Mouse (Mus musculus): ENCODE results near the gene Tex30. TPM values are rescaled to one million over a fixed set of nuclear protein-coding genes. Genes with fewer than 3 reads are reported as not detected.
A peak's percentile ranks its signal among the peaks of the same experiment; 100 is the strongest.

The Tex30 gene
- polyA plus RNA-seq, 1 experiment: 11.3 TPM

DNA sequence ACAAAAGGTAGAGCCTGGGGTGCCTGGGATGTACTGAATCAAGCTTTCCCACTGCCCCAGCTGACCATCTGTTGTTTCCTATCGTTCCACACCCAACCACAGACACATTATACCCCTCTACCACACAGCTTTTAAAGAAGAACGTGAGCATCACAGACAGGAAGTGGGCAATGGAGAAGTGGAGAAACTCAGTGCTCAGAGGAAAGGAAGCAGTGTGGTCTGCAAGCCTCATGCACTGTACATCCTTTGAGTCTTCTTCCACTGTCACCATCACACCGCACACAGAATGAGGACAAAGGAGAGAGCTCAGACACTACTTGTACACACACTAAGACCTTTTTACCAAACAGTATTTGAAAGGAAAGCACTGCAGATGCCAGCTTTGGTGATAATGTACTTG is 20.0 kb upstream of the Tex30 start:
- 53% methylated on average over 3 of the region's 3 CpGs for WGBS

DNA sequence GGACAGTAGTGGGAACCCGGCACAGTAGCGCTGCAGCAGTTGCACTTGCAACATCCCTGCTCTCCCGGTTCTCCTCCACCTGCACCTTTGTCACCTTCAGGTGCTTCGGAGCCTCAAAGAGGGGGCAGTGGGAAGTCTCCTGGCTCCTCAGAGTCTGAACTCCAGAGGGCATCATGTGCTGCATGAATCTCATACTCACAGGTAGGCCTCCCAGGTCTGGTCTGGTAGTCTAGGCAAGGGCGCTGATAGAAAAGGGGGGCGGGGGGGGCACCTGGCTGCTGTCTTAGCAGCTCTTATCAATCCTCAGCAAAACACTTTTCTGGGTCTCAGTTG is 17.8 kb upstream of the Tex30 start:
- Histone ChIP-seq H3K27me3 (ENCODE audit: control insufficient read depth, insufficient read depth, low read length) (no peaks in the 10 kb centered on the region), H3K4me3 (replicated peaks; ENCODE audit: insufficient read depth, low read depth, low read length) (peak overlapping the region; percentile 88)

More for the DNA sequence above, 20.0 kb upstream of the Tex30 start:
- no peak for DNase-seq
- H3K27me3 ChIP-seq (ENCODE audit: control insufficient read depth, insufficient read depth, low read length): no peaks in the 10 kb centered on the region
- no peak for TF ChIP-seq POLR2A (IDR thresholded peaks at IDR 0.05; ENCODE audit: borderline replicate concordance, insufficient read depth, low read length)
- no peak for TF ChIP-seq CTCF (IDR thresholded peaks at IDR 0.05; ENCODE audit: borderline replicate concordance, insufficient read depth, low read depth, low read length)
- H3K27ac ChIP-seq (ENCODE audit: insufficient read depth, low read length): no peak overlapping the region
- H3K4me3 ChIP-seq (replicated peaks; ENCODE audit: insufficient read depth, low read depth, low read length): no peak overlapping the region
- no peaks in the 10 kb centered on the region; the same call in 1 of the 2 replicates for H3K4me1 ChIP-seq (ENCODE audit: control insufficient read depth, insufficient read depth, low read length)

DNA sequence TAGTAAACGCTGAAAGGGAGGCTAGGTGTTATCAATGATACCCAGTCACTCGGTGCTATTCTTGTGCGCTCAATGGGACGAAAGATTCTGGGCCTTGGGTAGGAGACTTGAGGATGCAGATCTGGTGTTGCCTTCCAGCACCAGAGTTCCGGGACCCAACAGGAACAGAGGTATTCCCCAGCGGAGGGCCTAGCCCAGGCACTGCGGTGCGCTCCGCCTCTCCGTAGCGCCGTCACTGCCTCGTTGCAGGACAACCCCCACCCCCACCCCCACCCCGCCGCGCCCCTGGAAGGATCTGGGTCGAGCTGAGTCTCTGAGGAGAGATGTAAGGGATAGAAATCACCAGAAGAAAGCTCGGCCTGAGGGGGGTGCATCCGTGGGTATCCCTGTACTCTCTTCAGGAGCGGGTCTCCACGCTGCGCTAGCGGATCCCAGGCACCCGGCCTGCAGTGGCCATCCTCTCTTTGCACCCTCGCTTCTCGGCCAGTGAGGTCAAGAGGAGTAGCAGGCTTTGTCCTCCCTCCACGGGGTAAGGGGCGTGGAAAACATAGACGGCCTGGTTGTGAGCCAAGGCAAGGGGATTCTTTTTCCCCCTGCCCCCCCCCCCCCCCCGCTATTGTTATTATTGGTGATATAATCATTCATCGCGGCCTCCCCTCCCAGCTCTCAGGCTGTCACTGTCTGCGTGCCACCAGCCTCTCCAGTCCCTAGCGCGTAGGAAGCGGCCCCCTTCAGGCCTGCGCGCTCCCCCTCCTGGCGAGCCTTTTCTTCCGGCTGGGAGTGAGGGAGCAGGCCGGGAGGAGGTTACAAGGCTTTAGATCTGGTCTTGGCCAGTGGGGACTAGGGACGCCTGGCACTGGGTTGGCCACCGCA is 17.2 kb upstream of the Tex30 start:
- Histone ChIP-seq H3K4me1 (ENCODE audit: control insufficient read depth, insufficient read depth, low read length) (no peaks in the 10 kb centered on the region; the same call in 1 of the 2 replicates), H3K27ac (ENCODE audit: insufficient read depth, low read length) (peak overlapping the region; percentile 91), H3K4me3 (replicated peaks; ENCODE audit: insufficient read depth, low read depth, low read length) (peak overlapping the region; percentile 88), H3K27me3 (ENCODE audit: control insufficient read depth, insufficient read depth, low read length) (no peaks in the 10 kb centered on the region)
- DNase-seq: peak; percentile 85 to 87
- TF ChIP-seq CTCF (IDR thresholded peaks at IDR 0.05; ENCODE audit: borderline replicate concordance, insufficient read depth, low read depth, low read length): no peak
- peak; percentile 42; the same call in 1 of the 2 replicates for TF ChIP-seq POLR2A (IDR thresholded peaks at IDR 0.05; ENCODE audit: borderline replicate concordance, insufficient read depth, low read length)
- under 1% methylated on average over 41 of the region's 43 CpGs for WGBS

More for the DNA sequence above, 17.8 kb upstream of the Tex30 start:
- TF ChIP-seq POLR2A (IDR thresholded peaks at IDR 0.05; ENCODE audit: borderline replicate concordance, insufficient read depth, low read length) (no peak), CTCF (IDR thresholded peaks at IDR 0.05; ENCODE audit: borderline replicate concordance, insufficient read depth, low read depth, low read length) (no peak)
- no peak for DNase-seq
- WGBS: 2% methylated on average over 6 of the region's 6 CpGs
- Histone ChIP-seq H3K4me1 (ENCODE audit: control insufficient read depth, insufficient read depth, low read length) (no peaks in the 10 kb centered on the region; the same call in 1 of the 2 replicates), H3K27ac (ENCODE audit: insufficient read depth, low read length) (peak overlapping the region; percentile 91)

DNA sequence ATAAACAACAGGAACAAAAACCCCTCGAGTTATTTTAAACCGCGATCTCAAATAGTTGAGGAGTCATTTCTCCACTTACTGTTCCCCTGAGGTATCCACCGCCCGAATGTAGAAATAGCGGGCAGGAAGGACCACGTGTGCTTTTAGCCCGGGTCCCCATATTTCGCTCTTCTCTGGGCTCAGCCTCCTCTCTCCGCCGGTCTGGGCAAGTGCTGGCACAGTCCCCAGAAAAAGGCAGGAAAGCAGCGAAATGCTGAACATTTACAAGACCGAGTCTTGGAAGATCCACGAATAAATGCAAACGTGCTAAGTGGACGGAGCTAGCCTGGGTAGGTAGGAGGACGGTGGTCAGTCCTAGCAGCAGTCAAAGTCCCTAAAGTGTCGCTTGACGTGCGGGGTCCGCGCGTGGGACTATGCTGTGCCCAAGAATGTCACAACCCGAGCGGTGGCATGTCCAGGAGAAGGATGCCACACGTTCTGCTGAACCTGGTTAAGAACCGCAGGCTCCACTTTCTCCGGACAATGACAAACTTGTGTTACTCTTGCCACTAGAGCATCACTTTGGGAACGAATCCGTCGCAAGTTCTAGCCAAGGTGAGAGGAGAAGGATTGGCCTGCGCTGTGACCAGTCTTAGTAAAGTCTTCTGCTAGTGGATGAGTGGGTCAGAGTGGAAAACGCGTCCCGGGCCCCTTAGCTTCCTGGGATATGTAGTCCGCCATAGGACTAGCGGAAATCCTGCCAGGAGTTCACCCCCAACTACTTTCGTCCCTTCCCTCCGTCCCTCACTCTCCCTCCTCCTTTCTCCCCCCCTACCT is 16.2 kb upstream of the Tex30 start, which contains the start of the genes Kdelc1 and Bivm:
Kdelc1 (minus strand) TSS at position 570 of the 816 bp plus-strand sequence.
Bivm (plus strand) TSS at position 719 of the 816 bp plus-strand sequence.
- under 1% methylated on average over 39 of the region's 39 CpGs for WGBS
- Histone ChIP-seq H3K27ac (ENCODE audit: insufficient read depth, low read length) (peak within 1 kb of the TSS; percentile 91), H3K27me3 (ENCODE audit: control insufficient read depth, insufficient read depth, low read length) (no peaks in the 10 kb centered on the region), H3K4me1 (ENCODE audit: control insufficient read depth, insufficient read depth, low read length) (no peaks in the 10 kb centered on the region; the same call in 1 of the 2 replicates), H3K4me3 (replicated peaks; ENCODE audit: insufficient read depth, low read depth, low read length) (peak within 1 kb of the TSS; percentile 88)
- no peak for TF ChIP-seq CTCF (IDR thresholded peaks at IDR 0.05; ENCODE audit: borderline replicate concordance, insufficient read depth, low read depth, low read length)
- TF ChIP-seq POLR2A (IDR thresholded peaks at IDR 0.05; ENCODE audit: borderline replicate concordance, insufficient read depth, low read length): peak; percentile 46; the same call in 1 of the 2 replicates
- peak; percentile 88 to 95 for DNase-seq

DNA sequence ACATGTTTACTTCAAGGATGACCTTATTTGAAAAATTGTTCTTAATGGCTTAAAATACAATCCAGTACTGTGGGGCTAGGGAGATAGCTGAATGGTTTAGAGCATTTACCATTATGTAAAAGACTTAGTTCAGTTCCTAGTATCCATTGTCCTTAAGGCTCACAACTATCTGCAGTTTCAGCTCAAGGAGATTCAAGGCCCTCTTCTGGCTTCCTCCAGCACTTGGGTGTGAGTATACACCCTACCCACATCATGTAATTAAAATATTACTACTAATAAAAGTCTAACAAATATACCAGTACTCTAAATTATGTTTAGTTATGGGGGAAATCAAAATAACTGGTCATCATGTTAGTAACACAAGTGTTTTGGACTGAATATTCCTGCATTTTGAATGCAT is 15.3 kb upstream of the Tex30 start:
- no peak overlapping the region for H3K4me3 ChIP-seq (replicated peaks; ENCODE audit: insufficient read depth, low read depth, low read length)

DNA sequence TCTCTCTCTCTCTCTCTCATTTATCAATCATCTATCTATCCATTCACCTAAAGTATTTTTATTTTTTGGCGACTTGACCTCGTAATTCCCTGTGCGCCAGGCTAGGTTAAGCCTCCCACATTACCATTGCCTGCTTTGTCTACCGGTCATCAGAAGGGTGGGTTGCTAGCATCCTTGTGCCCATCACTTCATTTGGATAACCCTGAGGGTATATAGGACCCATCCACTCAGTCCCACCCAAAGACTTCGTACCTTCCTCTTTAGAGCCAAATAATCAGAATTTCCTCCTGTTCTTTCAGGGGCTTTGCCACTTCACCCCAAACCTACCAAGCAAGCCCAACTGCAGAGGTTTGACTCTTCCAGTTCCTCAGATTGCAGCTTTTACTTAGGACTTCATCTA is 698 bp upstream of the Tex30 start:
- Histone ChIP-seq H3K4me1 (ENCODE audit: control insufficient read depth, insufficient read depth, low read length) (no peaks in the 10 kb centered on the region), H3K27me3 (ENCODE audit: control insufficient read depth, insufficient read depth, low read length) (no peaks in the 10 kb centered on the region), H3K27ac (ENCODE audit: insufficient read depth, low read length) (no peak overlapping the region), H3K4me3 (replicated peaks; ENCODE audit: insufficient read depth, low read depth, low read length) (peak overlapping the region; percentile 32)
- TF ChIP-seq CTCF (IDR thresholded peaks at IDR 0.05; ENCODE audit: borderline replicate concordance, insufficient read depth, low read depth, low read length) (no peak), POLR2A (IDR thresholded peaks at IDR 0.05; ENCODE audit: borderline replicate concordance, insufficient read depth, low read length) (no peak)
- peak; percentile 12 to 25 for DNase-seq
- 18% methylated on average over 5 of the region's 5 CpGs for WGBS

More for the DNA sequence above, 15.3 kb upstream of the Tex30 start:
- no peak overlapping the region for H3K27ac ChIP-seq (ENCODE audit: insufficient read depth, low read length)
- H3K27me3 ChIP-seq (ENCODE audit: control insufficient read depth, insufficient read depth, low read length): no peaks in the 10 kb centered on the region
- no peaks in the 10 kb centered on the region; the same call in 1 of the 2 replicates for H3K4me1 ChIP-seq (ENCODE audit: control insufficient read depth, insufficient read depth, low read length)
- TF ChIP-seq POLR2A (IDR thresholded peaks at IDR 0.05; ENCODE audit: borderline replicate concordance, insufficient read depth, low read length) (no peak), CTCF (IDR thresholded peaks at IDR 0.05; ENCODE audit: borderline replicate concordance, insufficient read depth, low read depth, low read length) (no peak)
- no peak for DNase-seq

DNA sequence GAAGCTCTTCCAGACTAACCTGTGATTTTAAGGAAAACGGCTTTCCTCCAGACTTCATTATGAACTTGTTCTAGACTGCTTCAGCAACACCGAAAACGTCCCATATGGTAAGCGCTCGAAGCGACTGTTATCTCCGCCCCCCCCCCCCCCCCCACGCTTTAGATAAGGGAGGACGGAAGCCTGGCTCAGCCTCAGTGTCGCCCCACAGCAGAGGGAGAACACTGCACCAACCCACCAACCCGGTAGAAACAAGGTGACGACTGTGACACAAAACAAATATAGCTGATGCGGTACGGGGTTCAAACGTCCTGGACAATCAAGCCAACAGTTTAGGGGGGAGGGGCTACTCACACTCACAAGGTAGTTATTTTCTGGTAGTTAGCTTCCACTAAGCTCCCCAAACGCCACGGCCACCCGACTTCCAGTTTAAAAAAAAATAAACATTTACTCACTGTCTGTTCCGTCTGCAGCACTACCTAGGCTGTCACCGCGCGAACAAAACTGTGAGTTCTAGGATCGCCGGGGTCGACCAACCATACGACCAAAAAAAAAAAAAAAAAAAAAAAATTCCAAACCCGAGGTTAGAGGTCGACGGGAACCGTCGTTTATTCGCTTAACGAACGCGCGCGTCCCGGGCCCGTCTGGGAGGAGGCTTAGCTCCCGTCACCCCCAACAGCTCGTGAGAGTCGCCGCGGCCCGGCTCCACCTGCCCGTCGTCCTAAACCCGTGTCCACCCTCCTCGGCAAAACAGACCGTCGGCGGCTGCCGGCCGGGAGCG is 604 bp downstream of the Tex30 start:
- H3K4me1 ChIP-seq (ENCODE audit: control insufficient read depth, insufficient read depth, low read length): no peaks in the 10 kb centered on the region
- under 1% methylated on average over 55 of the region's 55 CpGs for WGBS
- peak overlapping the region; percentile 95 for H3K4me3 ChIP-seq (replicated peaks; ENCODE audit: insufficient read depth, low read depth, low read length)
- DNase-seq: peak; percentile 32
- H3K27me3 ChIP-seq (ENCODE audit: control insufficient read depth, insufficient read depth, low read length): no peaks in the 10 kb centered on the region
- 0 out of 2 replicates have a peak overlapping the region, but pooled peaks have one; percentile 48 for H3K27ac ChIP-seq (ENCODE audit: insufficient read depth, low read length)
- no peak for TF ChIP-seq CTCF (IDR thresholded peaks at IDR 0.05; ENCODE audit: borderline replicate concordance, insufficient read depth, low read depth, low read length)
- TF ChIP-seq POLR2A (IDR thresholded peaks at IDR 0.05; ENCODE audit: borderline replicate concordance, insufficient read depth, low read length): no peak
